Mouse (Mus musculus) monocyte, adult 5-6 weeks (primary cell): ENCODE measurements around the gene Gm13287. TPM values are rescaled to one million over a fixed set of nuclear protein-coding genes. Genes with fewer than 3 reads are reported as not detected.
"Not testable (repeated sequence)": the region's sequence is repeated elsewhere in the genome, so short reads cannot be mapped to it uniquely, and the experiment has no call there.

Source experiments
- ATAC-seq: fragments of 153-309, 156-312 bp; replicated peaks from 2 replicates; pipeline ENCODE4 v1.8.0; 2017; ENCODE audit warnings: mild to moderate bottlenecking; ENCODE audit not compliant: low TSS enrichment, insufficient number of reproducible peaks, severe bottlenecking, poor library complexity, low FRiP score
- total RNA-seq: library from RNA; stranded (forward); fragments of 200-1000, 200-491, 200-594 nt; gene quantifications from 3 replicates; pipeline ENCODE4 v1.2.3, GENCODE M21; 2017

Gene Gm13287
- total RNA-seq, 1 experiment from 2014 or later, result not detected

GRCm38 (mm10) chr4:88791250-88791649, 11.8 kb upstream of the Gm13287 start, which contains the start of gene Gm13278:
Gene Gm13278 (plus strand): TSS chr4:88791550.
- not testable (repeated sequence) for ATAC-seq

GRCm38 (mm10) chr4:88793936-88794675, 8.9 kb upstream of the Gm13287 start, which contains the start of gene Gm13275:
Gene Gm13275 (plus strand): TSS chr4:88794487.
- ATAC-seq, result not testable (repeated sequence)

GRCm38 (mm10) chr4:88797097-88797496, 6.0 kb upstream of the Gm13287 start, which contains the start of gene Gm13279:
Gene Gm13279 (plus strand): TSS chr4:88797397.
- ATAC-seq, result not testable (repeated sequence)

- ATAC-seq, result not testable (repeated sequence)
Measured at GRCm38 (mm10) chr4:88799365-88799764, 3.7 kb upstream of the Gm13287 start, which contains the start of gene Gm13285. Gene Gm13285 (plus strand): TSS chr4:88799665.

GRCm38 (mm10) chr4:88805231-88805630, 2.2 kb downstream of the Gm13287 start, which contains the start of gene Gm13288:
Gene Gm13288 (plus strand): TSS chr4:88805531.
- ATAC-seq, result not testable (repeated sequence)

GRCm38 (mm10) chr4:88805761-88806160, 2.7 kb downstream of the Gm13287 start:
- not testable (repeated sequence) for ATAC-seq

GRCm38 (mm10) chr4:88815928-88816327, 12.9 kb downstream of the Gm13287 start, which contains the start of gene Ifna7:
Gene Ifna7 (plus strand): TSS chr4:88816228.
- no peak for ATAC-seq

- ATAC-seq, result no peak
Measured at GRCm38 (mm10) chr4:88819659-88820058, 16.6 kb downstream of the Gm13287 start, which contains the start of gene Ifna11. Gene Ifna11 (plus strand): TSS chr4:88819959.

- ATAC-seq, result no peak
Measured at GRCm38 (mm10) chr4:88822995-88823394, 19.9 kb downstream of the Gm13287 start.

GRCm38 (mm10) chr4:88827116-88827515, 24.1 kb downstream of the Gm13287 start, which contains the start of gene Ifna6:
Gene Ifna6 (plus strand): TSS chr4:88827416.
- ATAC-seq, result not testable (repeated sequence)

- ATAC-seq, result no peak
Measured at GRCm38 (mm10) chr4:88830523-88830922, 27.5 kb downstream of the Gm13287 start.

- ATAC-seq, result not testable (repeated sequence)
Measured at GRCm38 (mm10) chr4:88835225-88835624, 32.2 kb downstream of the Gm13287 start, which contains the start of gene Ifna5. Gene Ifna5 (plus strand): TSS chr4:88835525.

GRCm38 (mm10) chr4:88838828-88839227, 35.8 kb downstream of the Gm13287 start:
- ATAC-seq, result no peak

- no peak for ATAC-seq
Measured at GRCm38 (mm10) chr4:88840058-88840457, 37.0 kb downstream of the Gm13287 start.

- ATAC-seq, result no peak
Measured at GRCm38 (mm10) chr4:88841438-88841911, 38.4 kb downstream of the Gm13287 start, which contains the start of gene Ifna4. Gene Ifna4 (plus strand): TSS chr4:88841861.

GRCm38 (mm10) chr4:88845334-88845733, 42.3 kb downstream of the Gm13287 start:
- no peak for ATAC-seq

GRCm38 (mm10) chr4:88849698-88850097, 46.6 kb downstream of the Gm13287 start, which contains the start of gene Ifna1:
Gene Ifna1 (plus strand): TSS chr4:88850087.
- ATAC-seq, result no peak

- ATAC-seq, result no peak
Measured at GRCm38 (mm10) chr4:88851026-88851763, 48.1 kb downstream of the Gm13287 start.
